Mouse (Mus musculus) brown adipose tissue, adult 24 weeks (tissue): ENCODE results near the gene Eef1b2. TPM values are rescaled to one million over a fixed set of nuclear protein-coding genes. Genes with fewer than 3 reads are reported as not detected.
"Not testable (repeated sequence)": the region's sequence is repeated elsewhere in the genome, so short reads cannot be mapped to it uniquely, and the experiment has no call there.

Source experiments
- H3K27ac ChIP-seq: fragments of 200-500 bp; replicated peaks from 2 replicates; pipeline ENCODE4 v1.5.1; 2012; ENCODE audit warnings: low read depth, mild to moderate bottlenecking, low read length
- H3K4me1 ChIP-seq: fragments of 200-500 bp; 2 replicates; pipeline ENCODE4 v1.6.1; 2012; ENCODE audit warnings: low read length, mixed read lengths; ENCODE audit not compliant: control insufficient read depth, insufficient read depth, insufficient read length
- H3K4me3 ChIP-seq: fragments of 200-500 bp; 2 replicates; pipeline ENCODE4 v1.5.1; 2012; ENCODE audit warnings: low read depth, mild to moderate bottlenecking, low read length, moderate library complexity; ENCODE audit not compliant: insufficient read depth
- polyA plus RNA-seq: library from polyadenylated mRNA; stranded (reverse); fragments of >200 nt; gene quantifications from 2 replicates; pipeline ENCODE4 v1.2.4, GENCODE M21; 2012; ENCODE audit not compliant: missing spikeins, insufficient read depth, insufficient read length

Gene Eef1b2
- polyA plus RNA-seq, 1 experiment, result 463 TPM

DNA sequence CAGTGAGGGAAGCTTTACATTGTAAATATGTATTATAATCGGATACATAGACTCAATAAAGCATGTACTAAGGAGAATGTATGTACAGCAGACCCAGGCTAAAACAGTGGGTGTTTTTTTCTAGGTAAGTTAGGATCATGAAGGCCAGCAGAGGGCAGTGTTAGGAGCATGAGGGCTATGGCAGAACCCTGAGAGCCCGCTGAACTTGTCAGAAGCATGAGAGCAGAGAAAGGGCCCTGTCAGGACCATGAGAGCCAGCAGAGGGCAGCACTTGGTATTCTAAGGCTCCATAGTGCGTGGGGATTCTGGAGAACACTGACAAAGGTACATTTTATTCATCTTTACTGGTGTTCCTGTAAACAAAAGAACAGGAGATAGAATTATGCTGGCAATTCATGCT lies 4.4 kb downstream of the Eef1b2 start:
- Histone ChIP-seq H3K4me3 (no peak overlapping the region), H3K4me1 (no peaks in the 10 kb centered on the region), H3K27ac (no peak overlapping the region)

- Histone ChIP-seq H3K27ac (no peak overlapping the region), H3K4me3 (no peak overlapping the region), H3K4me1 (no peaks in the 10 kb centered on the region)
Observed at GRCm38 (mm10) chr1:63181480-63181879, 4.9 kb downstream of the Eef1b2 start.

DNA sequence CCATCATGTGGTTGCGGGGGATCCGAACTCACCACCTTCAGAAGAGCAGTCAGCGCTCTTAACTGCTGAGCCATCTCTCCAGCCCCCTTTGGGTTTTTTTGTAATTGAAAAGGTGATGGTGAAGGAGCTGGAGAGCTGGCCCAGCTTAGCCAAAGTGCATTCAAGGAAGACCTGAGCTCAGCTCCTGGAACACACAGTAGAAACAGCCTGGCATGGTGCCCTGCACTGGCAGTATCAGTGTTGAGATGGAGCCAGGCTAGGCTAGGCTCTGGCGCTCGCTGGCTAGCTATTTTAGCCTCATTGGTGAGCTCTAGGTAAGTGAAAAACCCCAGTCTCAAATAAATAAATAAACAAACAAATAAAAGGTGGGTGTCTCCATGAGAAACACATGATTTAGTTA lies 5.6 kb downstream of the Eef1b2 start:
- Histone ChIP-seq H3K4me1 (no peaks in the 10 kb centered on the region), H3K27ac (no peak overlapping the region), H3K4me3 (no peak overlapping the region)

DNA sequence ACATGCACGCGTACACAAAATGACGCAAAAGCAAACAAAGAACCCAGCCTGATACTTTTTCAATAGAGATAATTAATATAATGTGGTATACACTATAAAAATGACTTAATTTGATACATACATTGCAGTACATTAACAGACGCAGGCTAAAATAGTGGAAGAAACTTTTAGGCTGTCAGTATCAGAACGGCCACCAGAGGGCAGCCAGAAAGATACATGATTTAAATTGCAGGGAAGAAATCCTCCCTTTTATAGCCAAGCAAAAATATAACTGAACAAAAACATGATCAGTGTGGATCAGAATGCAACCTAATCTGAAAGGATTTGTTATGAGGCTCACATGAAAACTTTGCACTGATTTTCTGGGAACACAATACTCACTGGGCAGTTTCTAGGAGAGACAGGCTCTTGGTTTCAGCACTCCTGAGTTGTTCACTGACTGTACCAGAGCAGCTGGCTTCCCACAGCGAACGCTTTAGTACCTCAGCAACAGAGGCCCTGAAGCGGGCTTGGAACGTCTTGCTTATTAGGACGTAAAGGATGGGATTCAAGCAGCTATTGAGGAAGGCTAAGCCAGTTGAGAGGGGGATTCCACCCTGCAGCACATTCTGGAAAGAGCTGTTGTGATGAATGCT lies 6.1 kb downstream of the Eef1b2 start:
- Histone ChIP-seq H3K27ac (no peak overlapping the region), H3K4me3 (no peak overlapping the region), H3K4me1 (no peaks in the 10 kb centered on the region)

DNA sequence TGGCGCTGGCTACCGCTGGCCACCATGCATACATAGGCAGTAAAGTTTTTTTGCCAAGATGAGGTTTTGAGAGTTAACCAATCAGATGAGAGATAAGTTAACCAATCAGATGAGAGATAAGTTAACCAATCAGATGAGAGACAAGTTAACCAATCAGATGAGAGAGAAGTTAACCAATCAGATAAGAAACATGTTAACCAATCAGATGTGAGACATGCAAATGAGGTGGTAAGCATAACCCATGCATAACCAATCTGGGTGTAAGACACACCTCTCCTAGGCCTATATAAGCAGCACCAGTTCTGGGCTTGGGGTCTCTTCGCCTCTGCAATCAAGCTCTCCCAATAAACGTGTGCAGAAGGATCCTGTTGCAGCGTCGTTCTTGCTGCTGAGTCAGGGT lies 8.8 kb downstream of the Eef1b2 start:
- not testable (repeated sequence) for H3K27ac ChIP-seq, H3K4me1 ChIP-seq, H3K4me3 ChIP-seq

- H3K4me3 ChIP-seq, result no peak overlapping the region
- no peak overlapping the region for H3K27ac ChIP-seq
- no peaks in the 10 kb centered on the region for H3K4me1 ChIP-seq
Observed at GRCm38 (mm10) chr1:63188536-63188935, 11.9 kb downstream of the Eef1b2 start.

DNA sequence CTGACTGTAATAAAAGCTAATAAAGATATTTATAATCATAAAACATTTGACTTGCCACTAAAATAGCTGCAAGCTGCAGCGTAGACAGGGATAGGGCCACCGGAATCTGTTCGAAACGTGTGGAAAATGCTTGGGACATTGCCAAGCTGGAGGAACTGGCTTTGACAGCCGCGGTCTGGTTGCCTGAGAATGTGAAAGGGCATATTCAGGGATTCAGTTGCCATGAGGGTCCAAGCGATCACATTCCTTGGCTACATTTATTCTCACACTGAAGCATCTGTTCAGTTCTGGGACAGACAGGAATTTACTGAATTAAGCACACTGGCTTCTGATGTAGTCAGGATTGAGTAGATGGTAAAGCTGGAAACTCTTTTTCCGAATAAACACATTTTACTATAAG lies 14.2 kb downstream of the Eef1b2 start:
- H3K4me1 ChIP-seq, result no peaks in the 10 kb centered on the region
- H3K27ac ChIP-seq, result no peak overlapping the region
- no peak overlapping the region for H3K4me3 ChIP-seq

DNA sequence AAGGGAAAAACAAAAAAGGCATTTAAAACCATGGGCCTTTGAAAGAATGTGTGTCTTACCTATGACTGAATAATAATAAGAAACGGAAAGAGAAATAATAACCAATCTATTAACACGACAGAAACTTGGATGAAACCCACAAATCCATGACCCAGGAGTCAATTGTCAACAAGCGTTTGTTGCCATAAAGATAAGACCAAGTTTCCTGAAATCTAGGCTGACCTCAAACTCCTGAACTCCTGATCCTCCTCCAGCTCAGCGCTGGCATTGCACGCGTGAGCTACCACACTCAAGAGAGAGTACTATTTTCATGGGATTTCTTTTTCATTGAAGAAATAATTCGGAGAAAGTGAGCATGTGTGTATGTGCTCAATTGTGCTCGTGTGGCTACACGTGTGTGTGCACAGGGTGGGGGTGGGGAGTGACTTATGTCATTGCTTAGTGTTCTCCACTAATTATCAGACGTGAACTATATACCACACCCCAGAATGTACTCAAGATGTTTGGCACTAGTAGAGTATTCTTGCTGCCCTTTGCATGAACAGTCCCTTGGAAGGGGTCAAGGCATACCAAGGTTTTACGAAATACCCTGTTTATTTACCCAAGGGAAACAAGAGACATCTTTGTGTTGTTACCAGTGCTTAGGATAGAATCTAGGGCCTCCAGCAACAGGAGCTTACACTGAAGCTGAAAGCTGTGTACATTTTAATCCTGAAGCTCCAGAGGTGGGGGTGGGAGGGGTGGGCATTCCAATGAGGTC lies 15.9 kb downstream of the Eef1b2 start:
- Histone ChIP-seq H3K4me3 (no peak overlapping the region), H3K27ac (no peak overlapping the region), H3K4me1 (no peaks in the 10 kb centered on the region)

GRCm38 (mm10) chr1:63195848-63196512 lies 19.4 kb downstream of the Eef1b2 start:
- no peak overlapping the region for H3K27ac ChIP-seq
- no peaks in the 10 kb centered on the region for H3K4me1 ChIP-seq
- H3K4me3 ChIP-seq, result no peak overlapping the region

GRCm38 (mm10) chr1:63199387-63199786 lies 22.8 kb downstream of the Eef1b2 start:
- H3K4me3 ChIP-seq, result no peak overlapping the region
- H3K27ac ChIP-seq, result no peak overlapping the region
- no peaks in the 10 kb centered on the region for H3K4me1 ChIP-seq

GRCm38 (mm10) chr1:63200322-63200721 lies 23.7 kb downstream of the Eef1b2 start:
- Histone ChIP-seq H3K4me1 (no peaks in the 10 kb centered on the region), H3K4me3 (no peak overlapping the region), H3K27ac (no peak overlapping the region)

DNA sequence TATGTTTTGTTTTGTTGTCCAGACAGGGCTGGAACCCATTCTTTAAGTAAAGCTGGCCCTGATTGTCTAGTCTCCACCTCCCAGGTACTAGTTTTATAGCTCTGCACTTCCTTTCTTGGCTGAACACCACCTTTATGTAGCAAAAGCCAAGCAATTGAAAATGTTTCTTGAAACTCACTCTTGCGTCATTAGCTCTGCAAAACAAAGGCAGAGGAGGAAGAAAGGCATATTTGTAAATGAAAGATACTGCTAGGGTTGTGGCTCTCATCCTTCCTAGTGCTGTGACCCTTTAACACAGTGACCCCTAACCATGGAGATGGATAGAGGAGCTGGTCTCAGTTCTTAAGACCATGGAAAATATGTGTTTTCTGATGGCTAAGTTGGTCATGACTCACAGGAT lies 25.0 kb downstream of the Eef1b2 start:
- Histone ChIP-seq H3K4me1 (no peaks in the 10 kb centered on the region), H3K4me3 (no peak overlapping the region), H3K27ac (no peak overlapping the region)

DNA sequence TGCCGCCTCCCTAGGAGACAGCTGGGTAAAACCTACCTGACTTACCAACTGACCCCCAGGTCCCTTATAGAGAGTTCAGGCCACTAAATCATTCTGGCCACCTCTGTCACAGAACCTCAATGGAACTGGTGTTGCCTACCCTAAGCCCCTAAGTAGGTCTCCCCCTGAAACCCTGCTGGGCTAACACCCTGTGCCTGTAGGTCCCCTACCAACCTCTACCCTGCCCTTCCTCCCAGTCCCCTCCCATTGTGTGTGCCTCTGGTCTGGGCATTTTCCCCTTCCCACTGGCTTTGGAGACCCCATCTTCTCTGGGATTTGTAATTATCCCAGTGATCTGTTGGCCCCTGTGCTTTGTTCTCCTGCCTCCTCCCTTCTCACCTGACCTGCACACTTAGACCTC lies 26.8 kb downstream of the Eef1b2 start:
- Histone ChIP-seq H3K27ac (no peak overlapping the region), H3K4me1 (no peaks in the 10 kb centered on the region), H3K4me3 (no peak overlapping the region)

GRCm38 (mm10) chr1:63203950-63204659 lies 27.5 kb downstream of the Eef1b2 start:
- no peaks in the 10 kb centered on the region for H3K4me1 ChIP-seq
- no peak overlapping the region for H3K4me3 ChIP-seq
- no peak overlapping the region for H3K27ac ChIP-seq

- Histone ChIP-seq H3K4me3 (no peak overlapping the region), H3K4me1 (no peaks in the 10 kb centered on the region), H3K27ac (no peak overlapping the region)
Observed at GRCm38 (mm10) chr1:63204660-63205394, 28.2 kb downstream of the Eef1b2 start.
